Mouse (Mus musculus) E14TG2a.4 (cell line): ENCODE measurements around the gene Rps21.
A peak's percentile ranks its signal among the peaks of the same experiment; 100 is the strongest.

Source experiments
- H3K27me3 ChIP-seq: 2 replicates; pipeline ENCODE4 v1.6.1; 2014; ENCODE audit warnings: low read length, control low read depth; ENCODE audit not compliant: insufficient read depth
- H3K36me3 ChIP-seq: 2 replicates; pipeline ENCODE4 v1.6.1; 2014; ENCODE audit warnings: low read length, control low read depth; ENCODE audit not compliant: insufficient read depth
- H3K4me1 ChIP-seq: replicated peaks from 2 replicates; pipeline ENCODE4 v1.6.1; 2014; ENCODE audit warnings: low read depth, low read length, control low read depth
- H3K4me3 ChIP-seq: replicated peaks from 2 replicates; pipeline ENCODE4 v1.5.1; 2014; ENCODE audit warnings: mild to moderate bottlenecking, low read length
- H3K9me3 ChIP-seq: 2 replicates; pipeline ENCODE4 v1.6.1; 2014; ENCODE audit warnings: low read length, control low read depth
- CTCF ChIP-seq: conservative IDR thresholded peaks from 2 replicates; pipeline ENCODE4 v1.5.1; 2014; ENCODE audit warnings: low read length
- NANOG ChIP-seq: IDR thresholded peaks from 2 replicates; pipeline ENCODE4 v1.6.1; 2014; ENCODE audit warnings: borderline replicate concordance, low read length, mixed read lengths
- POU5F1 ChIP-seq: IDR thresholded peaks from 2 replicates; pipeline ENCODE4 v1.6.1; 2014; ENCODE audit warnings: low read length, borderline replicate concordance

The Rps21 gene

GRCm38 (mm10) chr2:180272884-180273321, 15.7 kb downstream of the Rps21 start:
- Histone ChIP-seq H3K36me3 (peaks cover 39% of the 10 kb centered on the region), H3K4me1 (peaks cover 51% of the 10 kb centered on the region), H3K27me3 (peaks cover 24% of the 10 kb centered on the region), H3K4me3 (peak overlapping the region; percentile 86), H3K9me3 (no peaks in the 10 kb centered on the region)
- no peak for TF ChIP-seq POU5F1
- TF ChIP-seq CTCF = no peak
- no peak for TF ChIP-seq NANOG

GRCm38 (mm10) chr2:180273394-180274244, 16.4 kb downstream of the Rps21 start, which contains the start of gene Cables2:
TSS of gene Cables2 (minus strand) at chr2:180273496.
- Histone ChIP-seq H3K36me3 (peaks cover 32% of the 10 kb centered on the region), H3K4me1 (peaks cover 58% of the 10 kb centered on the region), H3K9me3 (no peaks in the 10 kb centered on the region), H3K4me3 (peak within 1 kb of the TSS; percentile 86), H3K27me3 (peaks cover 28% of the 10 kb centered on the region)
- no peak for TF ChIP-seq POU5F1
- TF ChIP-seq NANOG = no peak
- no peak for TF ChIP-seq CTCF

- H3K36me3 ChIP-seq = peaks cover 23% of the 10 kb centered on the region
- no peak for TF ChIP-seq POU5F1
- no peak for TF ChIP-seq NANOG
- no peak for TF ChIP-seq CTCF
- H3K27me3 ChIP-seq = peaks cover 30% of the 10 kb centered on the region
- peaks cover 66% of the 10 kb centered on the region for H3K4me1 ChIP-seq
- H3K4me3 ChIP-seq = no peak overlapping the region
- no peaks in the 10 kb centered on the region for H3K9me3 ChIP-seq
Measured at GRCm38 (mm10) chr2:180274523-180274922, 17.3 kb downstream of the Rps21 start.

GRCm38 (mm10) chr2:180275836-180276235, 18.7 kb downstream of the Rps21 start:
- H3K9me3 ChIP-seq = no peaks in the 10 kb centered on the region
- H3K4me3 ChIP-seq = peak overlapping the region; percentile 43
- H3K27me3 ChIP-seq = peaks cover 34% of the 10 kb centered on the region
- TF ChIP-seq CTCF (peak; percentile 82), NANOG (no peak)
- H3K36me3 ChIP-seq = peaks cover 10% of the 10 kb centered on the region
- peaks cover 67% of the 10 kb centered on the region for H3K4me1 ChIP-seq

GRCm38 (mm10) chr2:180276385-180276784, 19.2 kb downstream of the Rps21 start:
- H3K4me1 ChIP-seq = peaks cover 66% of the 10 kb centered on the region
- H3K36me3 ChIP-seq = peaks cover 4% of the 10 kb centered on the region
- peaks cover 34% of the 10 kb centered on the region for H3K27me3 ChIP-seq
- H3K4me3 ChIP-seq = peak overlapping the region; percentile 43
- no peaks in the 10 kb centered on the region for H3K9me3 ChIP-seq
- TF ChIP-seq POU5F1 (no peak), CTCF (no peak), NANOG (no peak)

- peaks cover 32% of the 10 kb centered on the region for H3K27me3 ChIP-seq
- peaks cover 68% of the 10 kb centered on the region for H3K4me1 ChIP-seq
- no peaks in the 10 kb centered on the region for H3K9me3 ChIP-seq
- peak overlapping the region; percentile 43 for H3K4me3 ChIP-seq
- H3K36me3 ChIP-seq = no peaks in the 10 kb centered on the region
- TF ChIP-seq CTCF (no peak), NANOG (no peak), POU5F1 (no peak)
Measured at GRCm38 (mm10) chr2:180276851-180277259, 19.7 kb downstream of the Rps21 start.

- peaks cover 66% of the 10 kb centered on the region for H3K4me1 ChIP-seq
- H3K9me3 ChIP-seq = no peaks in the 10 kb centered on the region
- H3K36me3 ChIP-seq = no peaks in the 10 kb centered on the region
- H3K27me3 ChIP-seq = peaks cover 24% of the 10 kb centered on the region
- H3K4me3 ChIP-seq = no peak overlapping the region; the same call in 1 of the 2 replicates
- no peak for TF ChIP-seq CTCF
- no peak for TF ChIP-seq POU5F1
- no peak for TF ChIP-seq NANOG
Measured at GRCm38 (mm10) chr2:180277773-180278320, 20.7 kb downstream of the Rps21 start.

- TF ChIP-seq NANOG (no peak), CTCF (no peak), POU5F1 (no peak)
- no peaks in the 10 kb centered on the region for H3K9me3 ChIP-seq
- no peaks in the 10 kb centered on the region for H3K36me3 ChIP-seq
- H3K4me3 ChIP-seq = no peak overlapping the region
- peaks cover 20% of the 10 kb centered on the region for H3K27me3 ChIP-seq
- peaks cover 66% of the 10 kb centered on the region for H3K4me1 ChIP-seq
Measured at GRCm38 (mm10) chr2:180279321-180279720, 22.1 kb downstream of the Rps21 start.
